Mouse (Mus musculus) lung, embryonic 14.5 days (tissue): ENCODE measurements around the gene Alppl2. TPM values are rescaled to one million over a fixed set of nuclear protein-coding genes. Genes with fewer than 3 reads are reported as not detected.

Experiments used
- ATAC-seq: fragments of 200-750 bp; cut with Nextera tagmentation; 2 replicates; pipeline ENCODE4 v1.8.0; 2017; ENCODE audit warnings: mild to moderate bottlenecking, moderate TSS enrichment, moderate library complexity; ENCODE audit not compliant: insufficient read depth
- DNase-seq: peaks from one replicate; pipeline ENCODE4 v3.0.0-alpha.2; 2015
- H3K27ac ChIP-seq: fragments of 300-500 bp; sonication (generic); 2 replicates; pipeline ENCODE4 v1.5.1; 2014; ENCODE audit warnings: low read depth, mild to moderate bottlenecking, moderate library complexity
- H3K27me3 ChIP-seq: fragments of 300-500 bp; sonication (generic); 2 replicates; pipeline ENCODE4 v1.6.1; 2014; ENCODE audit warnings: low read length, control low read depth; ENCODE audit not compliant: insufficient read depth
- H3K36me3 ChIP-seq: fragments of 300-500 bp; sonication (generic); 2 replicates; pipeline ENCODE4 v1.6.1; 2014; ENCODE audit warnings: control low read depth; ENCODE audit not compliant: insufficient read depth
- H3K4me1 ChIP-seq: fragments of 300-500 bp; sonication (generic); 2 replicates; pipeline ENCODE4 v1.6.1; 2014; ENCODE audit warnings: antibody characterized with exemption, control low read depth; ENCODE audit not compliant: insufficient read depth
- H3K4me2 ChIP-seq: fragments of 300-500 bp; sonication (generic); 2 replicates; pipeline ENCODE4 v1.6.1; 2014; ENCODE audit warnings: mild to moderate bottlenecking
- H3K4me3 ChIP-seq: fragments of 300-500 bp; sonication (generic); 2 replicates; pipeline ENCODE4 v1.5.1; 2014; ENCODE audit warnings: low read depth, low read length
- H3K9ac ChIP-seq: fragments of 300-500 bp; sonication (generic); 2 replicates; pipeline ENCODE4 v1.6.1; 2014
- H3K9me3 ChIP-seq: fragments of 300-500 bp; sonication (generic); 2 replicates; pipeline ENCODE4 v1.6.1; 2016; ENCODE audit warnings: low read depth, low read length, control low read depth
- CTCF ChIP-seq: IDR thresholded peaks from 2 replicates; pipeline ENCODE4 v1.5.1; 2016; ENCODE audit warnings: antibody characterized with exemption, low read depth
- WGBS: fragments of 180-500 bp; shearing (Covaris S2); extraction: QIAGEN DNeasy Blood & Tissue Kit; methylation state at CpG from one replicate; pipeline ENCODE4 v1.1.7; 2014; 5-methylcytosine and 5-hydroxymethylcytosine counted together
- polyA plus RNA-seq: library from polyadenylated mRNA; unstranded; fragments of >200 nt; fragmentation: Nextera tagmentation; extraction: Ambion mirVana; gene quantifications from 2 replicates; pipeline ENCODE4 v1.2.1, GENCODE M21; 2014

The Alppl2 gene
- not detected in 2 replicates for polyA plus RNA-seq

DNA sequence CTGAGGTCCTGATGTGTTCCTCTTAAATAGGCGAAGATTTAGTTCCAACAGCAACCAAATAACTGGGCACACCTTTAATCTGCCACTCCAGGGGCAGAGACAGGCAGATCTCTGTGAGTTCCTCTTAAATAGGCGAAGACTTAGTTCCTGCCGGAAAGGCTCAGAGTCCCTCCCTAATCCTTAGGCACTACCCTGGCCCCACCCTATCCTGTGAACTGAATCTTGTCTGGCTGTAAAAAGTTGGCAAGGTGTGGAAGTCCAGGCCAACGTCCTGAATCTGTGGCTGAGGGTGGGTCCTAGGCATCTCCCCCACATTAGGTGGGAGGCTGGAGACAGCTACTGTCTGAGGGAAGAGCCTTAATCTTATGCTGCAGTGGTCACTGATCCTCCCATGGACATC is at the start of gene Alppl2:
Gene Alppl2, minus strand, starts transcription at position 101 of the 400 bp plus-strand sequence.
- no peak for TF ChIP-seq CTCF
- no peak for ATAC-seq

DNA sequence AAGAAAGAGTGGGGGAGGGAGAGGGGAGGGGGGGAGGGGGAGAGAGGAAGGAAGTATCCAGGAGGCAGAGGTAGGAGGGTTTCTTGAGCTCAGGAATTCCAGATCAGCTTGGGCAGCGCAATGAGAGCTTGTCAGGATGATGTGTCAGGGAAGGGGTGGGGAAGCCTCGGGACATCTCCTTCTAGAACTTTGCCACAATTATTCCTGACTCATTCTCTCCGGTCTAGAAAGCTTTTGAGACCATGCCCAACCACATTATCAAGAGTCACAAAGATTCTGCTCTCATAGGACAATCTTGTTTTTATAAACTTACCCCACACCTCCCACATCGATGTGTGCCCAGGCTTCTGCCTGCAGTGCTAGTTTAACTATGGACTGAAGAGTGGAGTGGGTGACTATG is 42.1 kb upstream of the Alppl2 start:
- Histone ChIP-seq H3K9me3 (no peaks in the 10 kb centered on the region), H3K27ac (no peak overlapping the region), H3K4me1 (no peaks in the 10 kb centered on the region), H3K27me3 (peaks cover 26% of the 10 kb centered on the region), H3K4me2 (no peak overlapping the region), H3K9ac (no peak overlapping the region), H3K4me3 (no peak overlapping the region), H3K36me3 (no peaks in the 10 kb centered on the region)
- ATAC-seq (no peak), DNase-seq (no peak)
- WGBS: 72% methylated on average over 4 of the region's 4 CpGs
- TF ChIP-seq CTCF: no peak

More for the DNA sequence above, at the start of gene Alppl2:
- Histone ChIP-seq H3K36me3 (no peaks in the 10 kb centered on the region), H3K4me1 (no peaks in the 10 kb centered on the region), H3K27ac (no peak within 1 kb of the TSS), H3K4me2 (no peak within 1 kb of the TSS), H3K27me3 (no peaks in the 10 kb centered on the region), H3K4me3 (no peak within 1 kb of the TSS), H3K9me3 (no peaks in the 10 kb centered on the region), H3K9ac (no peak within 1 kb of the TSS)
- 78% methylated on average over 4 of the region's 4 CpGs for WGBS
- DNase-seq: no peak

DNA sequence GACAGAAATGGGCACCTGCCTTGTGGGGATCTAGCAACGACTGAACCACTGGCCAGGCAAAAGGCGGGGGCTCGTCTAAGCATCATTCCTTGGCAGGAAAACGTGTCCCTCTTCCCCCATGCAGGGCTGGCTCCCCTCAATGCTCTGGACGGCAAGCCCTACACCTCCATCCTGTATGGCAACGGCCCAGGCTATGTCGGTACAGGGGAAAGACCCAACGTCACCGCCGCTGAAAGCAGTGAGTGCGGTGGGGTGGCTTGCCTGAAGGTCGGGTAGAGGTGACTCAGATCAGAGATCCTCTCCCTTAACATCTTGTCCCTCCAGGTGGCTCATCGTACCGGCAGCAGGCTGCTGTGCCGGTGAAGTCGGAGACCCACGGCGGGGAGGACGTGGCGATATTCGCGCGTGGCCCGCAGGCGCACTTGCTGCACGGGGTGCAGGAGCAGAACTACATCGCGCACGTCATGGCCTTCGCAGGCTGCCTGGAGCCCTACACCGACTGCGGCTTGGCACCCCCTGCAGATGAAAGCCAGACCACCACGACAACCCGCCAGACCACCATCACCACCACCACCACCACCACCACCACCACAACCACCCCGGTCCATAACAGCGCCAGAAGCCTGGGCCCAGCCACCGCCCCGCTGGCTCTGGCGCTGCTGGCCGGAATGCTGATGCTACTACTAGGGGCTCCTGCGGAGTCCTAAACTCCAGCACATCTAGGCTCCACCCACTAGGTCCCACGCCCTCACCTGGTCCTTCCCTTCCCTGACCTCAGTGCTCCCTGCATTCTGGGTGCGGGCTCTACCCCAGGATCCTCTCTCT is 37.7 kb upstream of the Alppl2 start:
- no peak overlapping the region for H3K9ac ChIP-seq
- DNase-seq (no peak), ATAC-seq (no peak)
- H3K36me3 ChIP-seq: no peaks in the 10 kb centered on the region
- H3K9me3 ChIP-seq: no peaks in the 10 kb centered on the region
- H3K27ac ChIP-seq: no peak overlapping the region
- no peak overlapping the region for H3K4me3 ChIP-seq
- no peak for TF ChIP-seq CTCF
- H3K27me3 ChIP-seq: peaks cover 32% of the 10 kb centered on the region
- no peaks in the 10 kb centered on the region for H3K4me1 ChIP-seq
- H3K4me2 ChIP-seq: no peak overlapping the region
- WGBS: 9% methylated on average over 43 of the region's 43 CpGs

DNA sequence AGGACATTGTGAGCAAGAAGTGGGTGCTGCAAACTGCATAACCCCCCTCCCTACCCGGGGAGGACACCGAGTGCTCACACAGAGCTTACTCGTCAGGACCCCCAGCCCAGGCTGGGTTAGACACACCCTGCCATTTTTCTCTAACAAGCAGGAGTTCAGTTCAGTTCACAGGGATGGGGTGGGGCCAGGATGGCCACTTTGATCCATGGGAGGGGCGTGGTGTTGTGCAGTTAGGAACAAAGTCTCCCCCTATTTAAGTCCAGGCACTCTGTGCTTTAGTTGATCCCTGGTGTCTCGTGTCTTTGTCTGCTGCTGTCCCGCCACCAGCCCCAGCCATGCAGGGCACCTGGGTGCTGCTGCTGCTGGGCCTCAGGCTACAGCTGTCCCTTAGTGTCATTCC is 34.9 kb upstream of the Alppl2 start, which contains the start of gene Akp3:
Gene Akp3, plus strand, starts transcription at position 301 of the 400 bp plus-strand sequence.
- Histone ChIP-seq H3K9me3 (no peaks in the 10 kb centered on the region), H3K27me3 (peaks cover 32% of the 10 kb centered on the region), H3K4me1 (no peaks in the 10 kb centered on the region), H3K4me3 (no peak within 1 kb of the TSS), H3K27ac (no peak within 1 kb of the TSS), H3K36me3 (no peaks in the 10 kb centered on the region), H3K9ac (no peak within 1 kb of the TSS), H3K4me2 (no peak within 1 kb of the TSS)
- DNase-seq (no peak), ATAC-seq (no peak)
- 68% methylated on average over 6 of the region's 6 CpGs for WGBS
- TF ChIP-seq CTCF: no peak

DNA sequence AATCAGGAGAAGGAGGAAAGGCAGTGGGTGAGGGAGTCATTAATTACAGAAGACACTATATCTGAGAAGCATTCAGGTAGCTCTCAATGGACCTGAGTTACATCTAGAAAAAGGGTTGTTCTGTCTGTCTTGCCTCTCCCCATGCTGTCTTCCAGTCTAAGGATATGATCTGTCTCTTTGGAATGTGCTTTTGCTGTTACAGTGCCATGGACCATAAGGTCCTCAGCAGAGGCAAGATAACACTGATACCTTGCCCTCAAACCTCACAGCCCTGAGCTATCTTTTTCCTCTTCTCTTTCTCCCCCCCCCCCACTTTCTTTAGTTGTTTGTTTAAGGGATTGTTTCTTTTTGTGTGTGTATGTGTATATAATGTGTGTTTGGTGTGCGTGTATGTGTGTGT is 25.1 kb upstream of the Alppl2 start:
- H3K4me1 ChIP-seq: no peaks in the 10 kb centered on the region
- no peak overlapping the region for H3K4me3 ChIP-seq
- DNase-seq: no peak
- 73% methylated on average over 1 of the region's 1 CpGs for WGBS
- H3K27me3 ChIP-seq: no peaks in the 10 kb centered on the region
- H3K27ac ChIP-seq: no peak overlapping the region
- H3K9me3 ChIP-seq: no peaks in the 10 kb centered on the region
- H3K9ac ChIP-seq: no peak overlapping the region
- TF ChIP-seq CTCF: no peak
- no peak overlapping the region for H3K4me2 ChIP-seq
- no peaks in the 10 kb centered on the region for H3K36me3 ChIP-seq
- no peak for ATAC-seq

DNA sequence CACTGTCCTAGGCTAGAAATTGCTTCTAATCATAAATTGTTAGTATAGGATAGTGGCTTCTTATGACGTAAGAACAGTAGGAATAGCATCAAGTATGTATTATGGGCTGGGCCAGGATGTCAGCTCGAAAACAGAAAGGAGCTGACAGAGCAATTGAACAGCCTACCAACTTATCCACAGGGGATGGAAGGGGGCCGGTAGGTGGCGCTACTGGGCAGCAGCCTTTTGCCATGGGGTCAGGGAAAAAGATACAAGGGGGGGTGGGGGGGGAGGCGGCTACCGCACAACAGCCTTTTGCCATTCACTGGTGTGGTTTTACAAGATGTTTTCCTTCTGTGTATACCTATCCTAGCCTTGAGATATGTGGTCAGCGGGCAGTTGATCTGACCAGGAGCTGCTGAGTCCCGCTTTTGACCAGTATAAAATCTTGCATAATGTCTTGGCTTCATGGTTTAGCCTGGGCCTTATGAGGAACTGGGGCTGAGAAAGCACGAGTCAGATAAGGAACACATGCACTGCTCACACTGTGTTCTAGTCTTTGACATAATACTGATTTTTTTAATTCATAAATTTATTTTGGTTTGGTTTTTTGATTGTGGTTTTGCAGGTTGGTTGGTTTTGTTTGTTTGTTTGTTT is 22.1 kb upstream of the Alppl2 start:
- ATAC-seq: no peak
- Histone ChIP-seq H3K9me3 (no peaks in the 10 kb centered on the region), H3K36me3 (no peaks in the 10 kb centered on the region), H3K4me3 (no peak overlapping the region), H3K4me2 (no peak overlapping the region), H3K27ac (no peak overlapping the region), H3K27me3 (no peaks in the 10 kb centered on the region), H3K4me1 (no peaks in the 10 kb centered on the region), H3K9ac (no peak overlapping the region)
- peak; percentile 34 for TF ChIP-seq CTCF
- peak; percentile 15 for DNase-seq
- WGBS: 29% methylated on average over 9 of the region's 9 CpGs

DNA sequence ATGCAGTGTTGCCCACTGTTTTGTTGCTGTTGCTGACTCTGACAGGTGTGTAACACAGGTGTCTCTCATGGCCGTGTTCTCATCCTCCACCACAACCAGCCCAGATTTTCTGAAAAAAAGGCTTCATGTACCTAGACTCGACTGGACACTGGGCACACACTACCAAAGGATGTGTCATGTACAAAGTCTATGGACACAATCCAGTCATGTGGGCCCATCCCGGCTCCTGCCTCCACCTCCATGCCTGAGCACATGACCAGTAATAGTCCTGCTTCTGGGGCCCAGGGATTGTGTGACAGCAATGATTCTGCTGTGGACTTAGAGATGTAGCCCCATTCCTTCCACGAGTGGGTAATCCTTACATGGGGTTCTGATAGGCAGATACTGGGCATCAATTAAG is 18.8 kb upstream of the Alppl2 start:
- Histone ChIP-seq H3K4me1 (no peaks in the 10 kb centered on the region), H3K9me3 (no peaks in the 10 kb centered on the region), H3K27ac (no peak overlapping the region), H3K9ac (no peak overlapping the region), H3K27me3 (no peaks in the 10 kb centered on the region), H3K4me3 (no peak overlapping the region), H3K4me2 (no peak overlapping the region), H3K36me3 (no peaks in the 10 kb centered on the region)
- no peak for DNase-seq
- TF ChIP-seq CTCF: no peak
- 84% methylated on average over 4 of the region's 4 CpGs for WGBS
- ATAC-seq: no peak
